Mouse (Mus musculus) heart, postnatal 0 days (tissue): Measurements from ENCODE around the gene Pbx2. TPM values are rescaled to one million over a fixed set of nuclear protein-coding genes. Genes with fewer than 3 reads are reported as not detected.

Experiments used
- ATAC-seq: fragments of 200-750 bp; cut with Nextera tagmentation; 2 replicates; pipeline ENCODE4 v1.8.0; 2017; ENCODE audit warnings: low read depth, moderate number of reproducible peaks, moderate library complexity; ENCODE audit not compliant: insufficient read depth
- DNase-seq: peaks from one replicate; pipeline ENCODE4 v3.0.0-alpha.2; 2016; ENCODE audit warnings: low spot score
- H3K27ac ChIP-seq: fragments of 300-500 bp; sonication (generic); 2 replicates; pipeline ENCODE4 v1.5.1; 2014; ENCODE audit warnings: low read depth, mild to moderate bottlenecking
- H3K27me3 ChIP-seq: fragments of 300-500 bp; sonication (generic); 2 replicates; pipeline ENCODE4 v1.6.1; 2014; ENCODE audit warnings: low read length, mixed read lengths; ENCODE audit not compliant: control insufficient read depth, insufficient read depth
- H3K36me3 ChIP-seq: fragments of 300-500 bp; sonication (generic); replicated peaks from 2 replicates; pipeline ENCODE4 v1.6.1; 2014; ENCODE audit warnings: low read length, mixed read lengths; ENCODE audit not compliant: control insufficient read depth, insufficient read depth
- H3K4me1 ChIP-seq: fragments of 300-500 bp; sonication (generic); 2 replicates; pipeline ENCODE4 v1.6.1; 2014; ENCODE audit warnings: antibody characterized with exemption; ENCODE audit not compliant: control insufficient read depth, insufficient read depth
- H3K4me2 ChIP-seq: fragments of 300-500 bp; sonication (generic); 2 replicates; pipeline ENCODE4 v1.6.1; 2014; ENCODE audit warnings: low read depth, mild to moderate bottlenecking, low read length, moderate library complexity
- H3K4me3 ChIP-seq: fragments of 300-500 bp; sonication (generic); 2 replicates; pipeline ENCODE4 v1.5.1; 2014; ENCODE audit warnings: low read depth, low read length
- H3K9ac ChIP-seq: fragments of 300-500 bp; sonication (generic); replicated peaks from 2 replicates; pipeline ENCODE4 v1.6.1; 2014; ENCODE audit warnings: low read depth, low read length, mixed read lengths
- H3K9me3 ChIP-seq: fragments of 300-500 bp; sonication (generic); replicated peaks from 2 replicates; pipeline ENCODE4 v1.6.1; 2016; ENCODE audit warnings: low read length; ENCODE audit not compliant: control insufficient read depth
- CTCF ChIP-seq: IDR thresholded peaks from 2 replicates; pipeline ENCODE4 v1.5.1; 2016; ENCODE audit warnings: antibody characterized with exemption, control low read depth, low read depth
- EP300 ChIP-seq: IDR thresholded peaks from 2 replicates; pipeline ENCODE4 v1.6.1; 2016; ENCODE audit warnings: antibody characterized with exemption, low read depth
- WGBS: fragments of 180-500 bp; shearing (Covaris S2); extraction: QIAGEN DNeasy Blood & Tissue Kit; methylation state at CpG from one replicate; pipeline ENCODE4 v1.1.7; 2014; 5-methylcytosine and 5-hydroxymethylcytosine counted together
- polyA plus RNA-seq: library from polyadenylated mRNA; unstranded; fragments of >200 nt; fragmentation: Nextera tagmentation; extraction: Ambion mirVana; gene quantifications from 2 replicates; pipeline ENCODE4 v1.2.1, GENCODE M21; 2015
- total RNA-seq: library from RNA; depleted of rRNA; stranded (reverse); fragments of >200 nt; gene quantifications from 2 replicates; pipeline ENCODE4 v1.2.3, GENCODE M21; 2014; ENCODE audit warnings: low replicate concordance

The Pbx2 gene
- total and polyA plus RNA-seq, 2 experiments from 2014 or later = 3.3 to 42.6 TPM

- H3K4me3 ChIP-seq = no peak overlapping the region
- TF ChIP-seq CTCF = no peak
- TF ChIP-seq EP300 = no peak
- 0 out of 2 replicates have a peak, but pooled peaks cover 4% of the 10 kb centered on the region for H3K36me3 ChIP-seq
- H3K9me3 ChIP-seq = no peaks in the 10 kb centered on the region
- H3K27me3 ChIP-seq = no peaks in the 10 kb centered on the region
- ATAC-seq = no peak
- H3K4me2 ChIP-seq = no peak overlapping the region
- H3K4me1 ChIP-seq = no peaks in the 10 kb centered on the region
- no peak overlapping the region for H3K9ac ChIP-seq
- H3K27ac ChIP-seq = no peak overlapping the region
- WGBS = 91% methylated on average over 3 of the region's 3 CpGs
- DNase-seq = no peak
These were observed 13.0 kb upstream of the Pbx2 start for GRCm38 (mm10) chr17:34578070-34578469.

GRCm38 (mm10) chr17:34582528-34582927, 8.5 kb upstream of the Pbx2 start:
- 76% methylated on average over 12 of the region's 12 CpGs for WGBS
- Histone ChIP-seq H3K36me3 (0 out of 2 replicates have a peak, but pooled peaks cover under 1% of the 10 kb centered on the region), H3K9me3 (no peaks in the 10 kb centered on the region), H3K4me2 (no peak overlapping the region), H3K9ac (no peak overlapping the region), H3K4me3 (no peak overlapping the region), H3K4me1 (peaks cover 4% of the 10 kb centered on the region), H3K27me3 (no peaks in the 10 kb centered on the region), H3K27ac (no peak overlapping the region)
- ATAC-seq (no peak), DNase-seq (no peak)
- no peak for TF ChIP-seq CTCF
- TF ChIP-seq EP300 = no peak

- no peak for ATAC-seq
- no peak overlapping the region for H3K9ac ChIP-seq
- TF ChIP-seq EP300 (no peak), CTCF (no peak)
- H3K36me3 ChIP-seq = no peaks in the 10 kb centered on the region
- no peak overlapping the region for H3K27ac ChIP-seq
- no peaks in the 10 kb centered on the region for H3K9me3 ChIP-seq
- H3K4me3 ChIP-seq = no peak overlapping the region
- H3K27me3 ChIP-seq = no peaks in the 10 kb centered on the region
- no peak overlapping the region for H3K4me2 ChIP-seq
- no peak for DNase-seq
- H3K4me1 ChIP-seq = peaks cover 9% of the 10 kb centered on the region
- WGBS = 55% methylated on average over 7 of the region's 7 CpGs
These were observed 7.7 kb upstream of the Pbx2 start for GRCm38 (mm10) chr17:34583397-34583796.

GRCm38 (mm10) chr17:34583819-34584218, 7.2 kb upstream of the Pbx2 start:
- no peaks in the 10 kb centered on the region for H3K36me3 ChIP-seq
- no peak overlapping the region for H3K4me2 ChIP-seq
- H3K4me1 ChIP-seq = peaks cover 13% of the 10 kb centered on the region
- no peaks in the 10 kb centered on the region for H3K27me3 ChIP-seq
- no peak for ATAC-seq
- no peak for DNase-seq
- H3K9ac ChIP-seq = no peak overlapping the region
- H3K4me3 ChIP-seq = no peak overlapping the region
- TF ChIP-seq CTCF = no peak
- TF ChIP-seq EP300 = no peak
- no peak overlapping the region for H3K27ac ChIP-seq
- 93% methylated on average over 8 of the region's 8 CpGs for WGBS
- no peaks in the 10 kb centered on the region for H3K9me3 ChIP-seq

GRCm38 (mm10) chr17:34585121-34585520, 5.9 kb upstream of the Pbx2 start:
- H3K4me2 ChIP-seq = no peak overlapping the region
- H3K9ac ChIP-seq = no peak overlapping the region
- no peaks in the 10 kb centered on the region for H3K36me3 ChIP-seq
- peaks cover 15% of the 10 kb centered on the region for H3K4me1 ChIP-seq
- ATAC-seq (no peak), DNase-seq (no peak)
- H3K27me3 ChIP-seq = no peaks in the 10 kb centered on the region
- TF ChIP-seq CTCF = no peak
- TF ChIP-seq EP300 = no peak
- no peak overlapping the region for H3K4me3 ChIP-seq
- no peak overlapping the region for H3K27ac ChIP-seq
- WGBS = 88% methylated on average over 8 of the region's 8 CpGs
- no peaks in the 10 kb centered on the region for H3K9me3 ChIP-seq

- no peak for ATAC-seq
- H3K4me1 ChIP-seq = peaks cover 20% of the 10 kb centered on the region
- WGBS = 32% methylated on average over 32 of the region's 32 CpGs
These were observed 4.9 kb upstream of the Pbx2 start for GRCm38 (mm10) chr17:34585877-34586771.

More at GRCm38 (mm10) chr17:34585877-34586771, 4.9 kb upstream of the Pbx2 start:
- H3K27ac ChIP-seq = peak overlapping the region; percentile 88
- no peaks in the 10 kb centered on the region for H3K27me3 ChIP-seq
- no peaks in the 10 kb centered on the region for H3K36me3 ChIP-seq
- TF ChIP-seq CTCF (no peak), EP300 (no peak)
- H3K9me3 ChIP-seq = no peaks in the 10 kb centered on the region
- no peak for DNase-seq
- no peak overlapping the region for H3K9ac ChIP-seq
- H3K4me2 ChIP-seq = peak overlapping the region; percentile 79
- H3K4me3 ChIP-seq = peak overlapping the region; percentile 63
